Mouse (Mus musculus): ENCODE results near the gene Por.

DNA sequence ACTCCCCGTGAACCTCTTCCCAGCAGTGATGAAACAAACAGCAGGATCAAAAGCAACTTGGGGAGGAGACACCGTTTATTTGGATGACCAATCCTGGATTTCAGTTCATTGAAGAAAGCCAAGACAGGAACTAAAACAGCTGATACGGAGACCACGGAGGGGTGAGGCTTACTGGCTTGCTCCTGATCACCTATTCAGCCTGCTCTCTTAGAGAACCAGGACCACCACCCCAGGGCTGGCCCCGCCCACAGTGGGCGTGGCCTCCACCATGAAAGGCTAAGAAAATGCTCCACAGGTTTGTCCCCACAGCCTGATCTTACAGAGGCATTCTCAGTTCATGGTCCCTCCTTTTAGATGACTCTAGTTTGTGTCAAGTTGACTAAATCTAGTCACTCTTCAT lies 68.4 kb downstream of the Por start:
- TF ChIP-seq CTCF (IDR thresholded peaks at IDR 0.05; ENCODE audit: borderline replicate concordance, extremely low read depth, insufficient read depth, insufficient read length) = no peak
- no peak for TF ChIP-seq POLR2A (IDR thresholded peaks at IDR 0.05; ENCODE audit: borderline replicate concordance, extremely low read depth, insufficient read depth, insufficient read length, poor library complexity, severe bottlenecking)
